In genomic region chr8:83805612-83806011, GRCm38 (mm10) we compare ENCODE assay signal across 22 mouse cellular contexts.
A peak's percentile ranks its signal among the peaks of the same experiment; 100 is the strongest.
DNase-seq lines count a peak whose midpoint lies in the region; ATAC-seq and TF ChIP-seq lines count a peak whose summit lies in the region.
"Had no signal": no experiment of that assay in that cellular context is flagged by ENCODE, and none has a peak within 500 bp of the region (broad histone marks: within the 10 kb centered on the region; RNA-seq: fewer than 3 reads in every experiment).

No protein-coding gene starts in this region.

- H3K9ac ChIP-seq in heart, embryonic 11.5 days (ENCODE audit: low read depth, low read length), result peak overlapping the region; percentile 16; the same call in 1 of the 2 replicates
- H3K9ac ChIP-seq in kidney, postnatal 0 days (ENCODE audit: low read depth, low read length), result no peak overlapping the region
- no peak overlapping the region for H3K9ac ChIP-seq in forebrain, embryonic 12.5 days
- H3K9ac ChIP-seq: forebrain, embryonic 15.5 days; liver, postnatal 0 days; neural tube, embryonic 13.5 days had no signal

- no peak for DNase-seq in heart, embryonic 10.5 days (ENCODE audit: low spot score)
- peak; percentile 41 for DNase-seq in kidney, postnatal 0 days (ENCODE audit: low spot score)
- DNase-seq in kidney, adult 18-20 months, result no peak
- peak; percentile 27 to 30 for DNase-seq in kidney, postnatal 4 days
- peak; percentile 38 for DNase-seq in lung, postnatal 14 days
- DNase-seq in spleen, postnatal 4 days (ENCODE audit: low spot score in 2 of 2), result no peak
- DNase-seq: B cell, adult 2 months; cerebellum, adult 9-10 months; gastrocnemius, postnatal 36 days; layer of hippocampus, postnatal 36 days; liver; liver, postnatal 0 days; right cerebral cortex, postnatal 14 days had no signal

- H3K27ac ChIP-seq in heart, embryonic 11.5 days (ENCODE audit: low read depth, low read length), result no peak overlapping the region
- no peak overlapping the region for H3K27ac ChIP-seq in heart, embryonic 10.5 days
- no peak overlapping the region for H3K27ac ChIP-seq in kidney, postnatal 0 days
- H3K27ac ChIP-seq in forebrain, embryonic 12.5 days, result no peak overlapping the region
- H3K27ac ChIP-seq: forebrain, embryonic 15.5 days; hindbrain, embryonic 10.5 days; neural tube, embryonic 13.5 days had no signal

- TF ChIP-seq CTCF in kidney, postnatal 0 days (IDR thresholded peaks at IDR 0.05; ENCODE audit: low read depth), result no peak

- WGBS in heart, embryonic 11.5 days (ENCODE audit: insufficient replicate concordance), result 35% methylated on average over 6 of the region's 6 CpGs
- 31% methylated on average over 6 of the region's 6 CpGs for WGBS in heart, embryonic 10.5 days
- WGBS in kidney, postnatal 0 days, result 57% methylated on average over 6 of the region's 6 CpGs
- WGBS in forebrain, embryonic 12.5 days, result 75% methylated on average over 6 of the region's 6 CpGs

- ATAC-seq in heart, embryonic 11.5 days (replicated peaks; ENCODE audit: insufficient number of reproducible peaks, low FRiP score, low TSS enrichment), result peak; percentile 55; the same call in 1 of the 2 replicates
- ATAC-seq in kidney, postnatal 0 days (replicated peaks; ENCODE audit: low FRiP score, low read depth), result no peak
- no peak for ATAC-seq in forebrain, embryonic 12.5 days (ENCODE audit: low FRiP score)
- ATAC-seq: activated CD4-positive, CD25-positive, alpha-beta regulatory T cell, adult 4 months; forebrain, embryonic 15.5 days; liver, postnatal 0 days; Patski had no signal

- H3K9me3 ChIP-seq in heart, embryonic 11.5 days (replicated peaks; ENCODE audit: control insufficient read depth, low read length), result no peaks in the 10 kb centered on the region
- no peaks in the 10 kb centered on the region for H3K9me3 ChIP-seq in heart, embryonic 10.5 days
- H3K9me3 ChIP-seq in kidney, postnatal 0 days (replicated peaks; ENCODE audit: low read length), result no peaks in the 10 kb centered on the region
- no peaks in the 10 kb centered on the region for H3K9me3 ChIP-seq in forebrain, embryonic 12.5 days
- H3K9me3 ChIP-seq: forebrain, embryonic 15.5 days; hindbrain, embryonic 10.5 days; neural tube, embryonic 13.5 days had no signal

- no peaks in the 10 kb centered on the region for H3K36me3 ChIP-seq in heart, embryonic 11.5 days (ENCODE audit: control insufficient read depth, insufficient read depth, low read length)
- H3K36me3 ChIP-seq in heart, embryonic 10.5 days, result no peaks in the 10 kb centered on the region
- H3K36me3 ChIP-seq in kidney, postnatal 0 days (ENCODE audit: insufficient read depth, low read length), result no peaks in the 10 kb centered on the region
- no peaks in the 10 kb centered on the region for H3K36me3 ChIP-seq in forebrain, embryonic 12.5 days (replicated peaks)
- H3K36me3 ChIP-seq: forebrain, embryonic 15.5 days; hindbrain, embryonic 10.5 days; neural tube, embryonic 13.5 days had no signal

- H3K4me2 ChIP-seq in heart, embryonic 11.5 days, result no peak overlapping the region
- H3K4me2 ChIP-seq in kidney, postnatal 0 days (ENCODE audit: low read length), result no peak overlapping the region
- no peak overlapping the region for H3K4me2 ChIP-seq in forebrain, embryonic 12.5 days
- H3K4me2 ChIP-seq: forebrain, embryonic 15.5 days; midbrain, embryonic 11.5 days; neural tube, embryonic 13.5 days had no signal

- no peaks in the 10 kb centered on the region for H3K4me1 ChIP-seq in heart, embryonic 11.5 days (ENCODE audit: control insufficient read depth, insufficient read depth, low read length)
- H3K4me1 ChIP-seq in heart, embryonic 10.5 days, result 0 out of 2 replicates have a peak, but pooled peaks cover 4% of the 10 kb centered on the region
- no peaks in the 10 kb centered on the region for H3K4me1 ChIP-seq in kidney, postnatal 0 days (replicated peaks; ENCODE audit: insufficient read depth, low read length)
- no peaks in the 10 kb centered on the region; the same call in 1 of the 2 replicates for H3K4me1 ChIP-seq in forebrain, embryonic 12.5 days
- H3K4me1 ChIP-seq: forebrain, embryonic 15.5 days; hindbrain, embryonic 10.5 days; neural tube, embryonic 13.5 days had no signal

- H3K4me3 ChIP-seq in heart, embryonic 11.5 days (ENCODE audit: low read depth, low read length), result no peak overlapping the region
- H3K4me3 ChIP-seq in heart, embryonic 10.5 days, result no peak overlapping the region
- no peak overlapping the region for H3K4me3 ChIP-seq in kidney, postnatal 0 days (replicated peaks; ENCODE audit: low read depth, low read length)
- H3K4me3 ChIP-seq in forebrain, embryonic 12.5 days (replicated peaks), result no peak overlapping the region
- H3K4me3 ChIP-seq: erythroblast, embryonic 14.5 days; forebrain, embryonic 15.5 days; hindbrain, embryonic 10.5 days; neural tube, embryonic 13.5 days had no signal

- no peaks in the 10 kb centered on the region for H3K27me3 ChIP-seq in heart, embryonic 11.5 days (ENCODE audit: control insufficient read depth, insufficient read depth, low read length)
- no peaks in the 10 kb centered on the region for H3K27me3 ChIP-seq in heart, embryonic 10.5 days (ENCODE audit: insufficient read depth, poor library complexity, severe bottlenecking)
- no peaks in the 10 kb centered on the region for H3K27me3 ChIP-seq in kidney, postnatal 0 days (ENCODE audit: insufficient read depth, low read length)
- no peaks in the 10 kb centered on the region for H3K27me3 ChIP-seq in forebrain, embryonic 12.5 days
- H3K27me3 ChIP-seq: forebrain, embryonic 15.5 days; neural tube, embryonic 13.5 days had no signal

Comparison
In these comparisons a context has a peak if more than half of its experiments do, and no peak if none do; other contexts are left out.
1. DNase-seq: peak in kidney, postnatal 0 days (single experiment), kidney, postnatal 4 days (2 of 2) and lung, postnatal 14 days (single experiment); none in heart, embryonic 10.5 days (single experiment), kidney, adult 18-20 months (single experiment) and spleen, postnatal 4 days (0 of 2).